Mouse (Mus musculus): ENCODE data around the gene Tmcc1. TPM values are rescaled to one million over a fixed set of nuclear protein-coding genes. Genes with fewer than 3 reads are reported as not detected.

The Tmcc1 gene
- polyA plus RNA-seq, 1 experiment, result 20.5 TPM

DNA sequence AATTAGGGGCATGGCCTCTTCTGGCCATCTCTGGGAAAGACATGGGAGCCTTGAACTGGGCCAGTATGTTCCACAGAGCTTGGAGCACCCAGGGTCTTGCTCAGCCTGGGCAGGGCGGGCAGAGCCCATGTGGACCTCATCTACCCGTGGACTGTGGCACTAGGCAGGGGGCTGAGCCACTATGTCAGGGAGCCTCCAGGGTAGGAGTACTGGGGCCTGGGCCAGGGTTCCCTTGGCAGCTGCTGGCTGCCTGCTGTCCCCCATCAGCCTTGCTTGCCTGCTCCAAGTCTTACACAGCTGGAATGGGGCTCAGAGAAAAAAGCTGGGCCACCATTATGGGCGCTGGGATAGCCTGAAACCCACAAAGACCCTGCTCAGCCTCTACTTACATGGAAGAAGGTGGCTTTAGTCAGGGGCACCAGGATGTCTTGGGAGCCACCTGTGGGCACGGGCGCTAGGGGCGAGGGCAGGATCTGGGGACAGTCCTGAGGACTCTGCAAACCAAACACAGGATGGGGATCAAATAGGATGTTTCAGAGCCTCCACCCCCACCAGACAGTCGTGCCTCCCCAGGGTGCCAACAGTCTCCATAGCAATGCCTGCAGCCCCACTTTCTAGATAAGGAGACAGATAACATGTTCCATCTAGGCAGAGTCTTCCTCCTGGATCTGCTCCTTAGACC is 221.1 kb downstream of the Tmcc1 start:
- no peaks in the 10 kb centered on the region for H3K36me3 ChIP-seq (ENCODE audit: control insufficient read depth, insufficient read depth, low read length, poor library complexity, severe bottlenecking)
- H3K4me3 ChIP-seq (ENCODE audit: low read depth, low read length), result no peak overlapping the region
- no peaks in the 10 kb centered on the region for H3K4me1 ChIP-seq (ENCODE audit: control insufficient read depth, insufficient read depth, low read length)
- no peaks in the 10 kb centered on the region for H3K9me3 ChIP-seq (replicated peaks; ENCODE audit: control insufficient read depth, insufficient read depth, low read length, poor library complexity, severe bottlenecking)
- TF ChIP-seq EP300 (IDR thresholded peaks at IDR 0.05; ENCODE audit: insufficient read depth, low read depth, low read length), result no peak
- TF ChIP-seq CTCF (IDR thresholded peaks at IDR 0.05; ENCODE audit: low read depth, low read length), result no peak
- TF ChIP-seq POLR2A (IDR thresholded peaks at IDR 0.05; ENCODE audit: insufficient read depth, low read length), result no peak
- H3K9ac ChIP-seq (ENCODE audit: low read depth, poor library complexity, severe bottlenecking), result no peak overlapping the region
- no peak overlapping the region for H3K27ac ChIP-seq (ENCODE audit: insufficient read depth, low read length)
- H3K27me3 ChIP-seq (ENCODE audit: control insufficient read depth, insufficient read depth, low read length, poor library complexity, severe bottlenecking), result no peaks in the 10 kb centered on the region

DNA sequence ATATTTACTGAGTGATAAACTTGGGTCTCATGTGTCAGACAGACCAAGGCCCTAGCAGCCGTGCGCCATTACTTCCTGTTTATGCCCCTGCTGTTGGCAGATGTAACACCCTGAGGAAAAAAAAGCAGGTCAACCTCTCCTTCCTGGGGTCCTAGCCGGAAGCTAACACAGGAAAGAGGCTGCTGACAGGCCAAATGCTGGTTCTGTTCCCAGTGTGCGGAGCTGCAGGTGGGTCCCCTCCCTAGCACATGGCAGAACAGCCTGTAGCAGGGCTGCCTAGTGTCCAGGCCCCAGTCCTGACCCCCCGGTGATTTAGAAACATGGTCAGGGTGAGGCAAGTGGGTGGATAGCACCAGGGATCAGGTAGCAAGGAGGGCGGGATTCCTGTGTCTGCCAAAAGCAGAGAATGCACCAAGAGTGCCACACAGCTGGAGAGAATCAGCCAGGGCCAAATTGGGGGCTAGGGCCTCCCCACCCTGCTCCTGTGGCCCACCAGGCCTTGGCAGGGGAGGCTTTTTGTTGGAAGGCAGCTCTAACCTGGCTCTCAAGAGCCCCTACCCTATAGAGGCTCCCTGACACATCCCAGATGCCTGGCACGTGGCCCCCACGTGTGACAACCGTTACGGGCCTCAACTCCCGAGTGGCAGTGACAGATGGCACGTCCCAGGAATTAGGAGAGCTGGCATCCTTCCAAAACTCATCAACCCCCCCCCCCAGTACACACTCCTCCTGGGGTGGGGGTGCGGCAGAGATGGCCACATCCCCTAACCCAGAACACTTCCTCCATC is 221.8 kb downstream of the Tmcc1 start:
- H3K4me3 ChIP-seq (ENCODE audit: low read depth, low read length), result no peak overlapping the region
- no peaks in the 10 kb centered on the region for H3K36me3 ChIP-seq (ENCODE audit: control insufficient read depth, insufficient read depth, low read length, poor library complexity, severe bottlenecking)
- no peak overlapping the region for H3K9ac ChIP-seq (ENCODE audit: low read depth, poor library complexity, severe bottlenecking)
- no peaks in the 10 kb centered on the region for H3K4me1 ChIP-seq (ENCODE audit: control insufficient read depth, insufficient read depth, low read length)
- TF ChIP-seq EP300 (IDR thresholded peaks at IDR 0.05; ENCODE audit: insufficient read depth, low read depth, low read length) (no peak), CTCF (IDR thresholded peaks at IDR 0.05; ENCODE audit: low read depth, low read length) (no peak), POLR2A (IDR thresholded peaks at IDR 0.05; ENCODE audit: insufficient read depth, low read length) (no peak)
- no peaks in the 10 kb centered on the region for H3K27me3 ChIP-seq (ENCODE audit: control insufficient read depth, insufficient read depth, low read length, poor library complexity, severe bottlenecking)
- no peak overlapping the region for H3K27ac ChIP-seq (ENCODE audit: insufficient read depth, low read length)
- H3K9me3 ChIP-seq (replicated peaks; ENCODE audit: control insufficient read depth, insufficient read depth, low read length, poor library complexity, severe bottlenecking), result no peaks in the 10 kb centered on the region

DNA sequence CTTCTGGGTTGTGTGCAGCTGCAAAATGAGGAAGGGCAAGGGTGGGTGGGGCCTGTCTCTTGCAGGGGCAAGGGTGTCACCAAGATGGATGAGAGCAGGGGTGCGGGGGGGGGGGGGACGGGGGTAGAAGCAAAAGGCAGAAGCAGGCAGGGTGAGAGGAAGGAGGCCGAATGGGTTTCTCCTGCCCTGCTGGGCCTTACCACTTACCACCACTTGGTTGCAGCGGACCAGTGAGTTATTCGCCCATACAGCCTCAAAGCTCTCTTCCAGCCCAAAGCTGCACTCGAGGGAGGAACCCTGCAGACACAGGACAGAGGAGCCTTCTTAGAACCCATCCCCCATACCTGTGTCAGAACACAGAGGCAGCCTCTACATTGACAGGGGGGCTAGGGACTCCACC is 223.3 kb downstream of the Tmcc1 start:
- no peaks in the 10 kb centered on the region for H3K36me3 ChIP-seq (ENCODE audit: control insufficient read depth, insufficient read depth, low read length, poor library complexity, severe bottlenecking)
- no peak overlapping the region for H3K9ac ChIP-seq (ENCODE audit: low read depth, poor library complexity, severe bottlenecking)
- TF ChIP-seq POLR2A (IDR thresholded peaks at IDR 0.05; ENCODE audit: insufficient read depth, low read length), result no peak
- no peak for TF ChIP-seq CTCF (IDR thresholded peaks at IDR 0.05; ENCODE audit: low read depth, low read length)
- no peak for TF ChIP-seq EP300 (IDR thresholded peaks at IDR 0.05; ENCODE audit: insufficient read depth, low read depth, low read length)
- H3K4me1 ChIP-seq (ENCODE audit: control insufficient read depth, insufficient read depth, low read length), result no peaks in the 10 kb centered on the region
- no peaks in the 10 kb centered on the region for H3K9me3 ChIP-seq (replicated peaks; ENCODE audit: control insufficient read depth, insufficient read depth, low read length, poor library complexity, severe bottlenecking)
- H3K4me3 ChIP-seq (ENCODE audit: low read depth, low read length), result no peak overlapping the region
- no peak overlapping the region for H3K27ac ChIP-seq (ENCODE audit: insufficient read depth, low read length)
- H3K27me3 ChIP-seq (ENCODE audit: control insufficient read depth, insufficient read depth, low read length, poor library complexity, severe bottlenecking), result no peaks in the 10 kb centered on the region

DNA sequence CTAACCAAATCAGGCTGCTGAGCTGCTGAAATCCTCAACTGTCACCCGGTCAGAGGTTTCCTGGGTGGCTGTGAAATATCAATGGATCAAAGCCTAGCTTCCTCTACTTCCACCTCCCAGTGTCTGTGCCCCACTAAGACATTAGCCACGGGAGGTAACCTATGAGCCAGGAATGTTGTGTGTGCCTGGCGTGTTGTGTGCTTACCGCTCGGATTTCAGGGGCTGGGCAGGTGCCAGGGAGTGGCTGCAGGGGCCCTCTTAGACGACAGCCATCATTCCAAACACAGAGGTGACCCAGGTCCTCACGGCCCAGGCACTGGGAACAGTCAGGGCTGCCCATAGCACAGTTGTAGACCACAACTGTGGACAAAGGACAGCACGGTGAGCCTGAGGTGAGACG is 224.2 kb downstream of the Tmcc1 start:
- Histone ChIP-seq H3K27me3 (ENCODE audit: control insufficient read depth, insufficient read depth, low read length, poor library complexity, severe bottlenecking) (no peaks in the 10 kb centered on the region), H3K27ac (ENCODE audit: insufficient read depth, low read length) (no peak overlapping the region), H3K4me1 (ENCODE audit: control insufficient read depth, insufficient read depth, low read length) (no peaks in the 10 kb centered on the region), H3K4me3 (ENCODE audit: low read depth, low read length) (no peak overlapping the region), H3K9me3 (replicated peaks; ENCODE audit: control insufficient read depth, insufficient read depth, low read length, poor library complexity, severe bottlenecking) (no peaks in the 10 kb centered on the region), H3K9ac (ENCODE audit: low read depth, poor library complexity, severe bottlenecking) (no peak overlapping the region), H3K36me3 (ENCODE audit: control insufficient read depth, insufficient read depth, low read length, poor library complexity, severe bottlenecking) (no peaks in the 10 kb centered on the region)
- TF ChIP-seq POLR2A (IDR thresholded peaks at IDR 0.05; ENCODE audit: insufficient read depth, low read length) (no peak), EP300 (IDR thresholded peaks at IDR 0.05; ENCODE audit: insufficient read depth, low read depth, low read length) (no peak), CTCF (IDR thresholded peaks at IDR 0.05; ENCODE audit: low read depth, low read length) (no peak)

DNA sequence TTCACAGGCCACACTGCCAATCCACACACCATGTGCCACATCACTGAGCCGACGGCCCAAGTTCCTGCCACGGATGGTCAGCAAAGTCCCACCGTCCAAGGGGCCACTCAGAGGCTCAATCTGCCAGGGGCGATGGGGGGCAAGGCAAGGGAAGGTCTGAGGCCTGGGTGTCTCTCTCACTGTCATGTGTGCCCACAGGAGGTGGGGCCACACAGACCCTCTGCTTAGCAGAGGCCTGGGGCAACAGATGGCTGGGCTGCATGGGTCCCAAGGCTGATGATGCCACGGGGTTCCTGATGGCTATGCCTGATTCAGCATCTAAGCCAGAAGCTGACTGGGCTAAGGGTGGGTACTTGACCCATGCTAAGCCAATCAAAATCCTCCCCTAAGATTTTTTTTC is 224.6 kb downstream of the Tmcc1 start:
- TF ChIP-seq POLR2A (IDR thresholded peaks at IDR 0.05; ENCODE audit: insufficient read depth, low read length), result no peak
- no peak for TF ChIP-seq CTCF (IDR thresholded peaks at IDR 0.05; ENCODE audit: low read depth, low read length)
- no peak for TF ChIP-seq EP300 (IDR thresholded peaks at IDR 0.05; ENCODE audit: insufficient read depth, low read depth, low read length)
- no peak overlapping the region for H3K4me3 ChIP-seq (ENCODE audit: low read depth, low read length)
- H3K27me3 ChIP-seq (ENCODE audit: control insufficient read depth, insufficient read depth, low read length, poor library complexity, severe bottlenecking), result no peaks in the 10 kb centered on the region
- H3K36me3 ChIP-seq (ENCODE audit: control insufficient read depth, insufficient read depth, low read length, poor library complexity, severe bottlenecking), result no peaks in the 10 kb centered on the region
- no peak overlapping the region for H3K9ac ChIP-seq (ENCODE audit: low read depth, poor library complexity, severe bottlenecking)
- no peaks in the 10 kb centered on the region for H3K4me1 ChIP-seq (ENCODE audit: control insufficient read depth, insufficient read depth, low read length)
- no peak overlapping the region for H3K27ac ChIP-seq (ENCODE audit: insufficient read depth, low read length)
- no peaks in the 10 kb centered on the region for H3K9me3 ChIP-seq (replicated peaks; ENCODE audit: control insufficient read depth, insufficient read depth, low read length, poor library complexity, severe bottlenecking)

Other genes with a start within 250 kb of the Tmcc1 start
- not detected in 2 replicates for gene H1foo, start 248.5 kb downstream of the Tmcc1 start, polyA plus RNA-seq (2011; ENCODE audit: insufficient read depth, insufficient read length, low read depth, missing spikeins)
- gene Plxnd1, start 198.5 kb downstream of the Tmcc1 start, polyA plus RNA-seq (2011; ENCODE audit: insufficient read depth, insufficient read length, low read depth, missing spikeins), result 5.8 and 7.6 TPM in 2 replicates
- 50.5 and 56.2 TPM in 2 replicates for gene Washc2, start 14.6 kb upstream of the Tmcc1 start, polyA plus RNA-seq (2011; ENCODE audit: insufficient read depth, insufficient read length, low read depth, missing spikeins)
- 4.3 and 7.0 TPM in 2 replicates for gene Zfand4, start 70.7 kb upstream of the Tmcc1 start, polyA plus RNA-seq (2011; ENCODE audit: insufficient read depth, insufficient read length, low read depth, missing spikeins)
- 29.0 and 34.1 TPM in 2 replicates for gene March8, start 144.5 kb upstream of the Tmcc1 start, polyA plus RNA-seq (2011; ENCODE audit: insufficient read depth, insufficient read length, low read depth, missing spikeins)